Mouse (Mus musculus): Measurements from ENCODE around the gene Nanos3.

The Nanos3 gene

GRCm38 (mm10) chr8:84201545-84202245 lies 16.7 kb upstream of the Nanos3 start:
- DNase-seq (ENCODE audit: low read depth), result peak; percentile 61

- peak; percentile 64 for DNase-seq (ENCODE audit: low read depth)
These were observed 15.9 kb upstream of the Nanos3 start for GRCm38 (mm10) chr8:84200652-84201544.

GRCm38 (mm10) chr8:84200126-84200555 lies 15.1 kb upstream of the Nanos3 start:
- DNase-seq (ENCODE audit: low read depth), result peak; percentile 45

GRCm38 (mm10) chr8:84199348-84200125 lies 14.5 kb upstream of the Nanos3 start:
- DNase-seq (ENCODE audit: low read depth), result peak; percentile 55

- no peak for DNase-seq (ENCODE audit: low read depth)
These were observed 13.9 kb upstream of the Nanos3 start for GRCm38 (mm10) chr8:84198871-84199270.

GRCm38 (mm10) chr8:84197922-84198774 lies 13.1 kb upstream of the Nanos3 start:
- peak; percentile 99 for DNase-seq (ENCODE audit: low read depth)

- peak; percentile 95 for DNase-seq (ENCODE audit: low read depth)
These were observed 12.3 kb upstream of the Nanos3 start for GRCm38 (mm10) chr8:84197141-84197921.

- peak; percentile 24 for DNase-seq (ENCODE audit: low read depth)
These were observed 9.3 kb upstream of the Nanos3 start for GRCm38 (mm10) chr8:84194224-84194743.

GRCm38 (mm10) chr8:84193566-84193965 lies 8.5 kb upstream of the Nanos3 start:
- DNase-seq (ENCODE audit: low read depth), result peak; percentile 79

GRCm38 (mm10) chr8:84193161-84193560 lies 8.1 kb upstream of the Nanos3 start:
- DNase-seq (ENCODE audit: low read depth), result no peak

GRCm38 (mm10) chr8:84192555-84192954 lies 7.5 kb upstream of the Nanos3 start:
- DNase-seq (ENCODE audit: low read depth), result peak; percentile 83

GRCm38 (mm10) chr8:84192023-84192422 lies 7.0 kb upstream of the Nanos3 start:
- DNase-seq (ENCODE audit: low read depth), result no peak

- no peak for DNase-seq (ENCODE audit: low read depth)
These were observed 5.3 kb upstream of the Nanos3 start for GRCm38 (mm10) chr8:84190191-84190867.

GRCm38 (mm10) chr8:84189603-84190002 lies 4.6 kb upstream of the Nanos3 start:
- no peak for DNase-seq (ENCODE audit: low read depth)

- DNase-seq (ENCODE audit: low read depth), result no peak
These were observed 3.7 kb upstream of the Nanos3 start for GRCm38 (mm10) chr8:84188671-84189070.

- DNase-seq (ENCODE audit: low read depth), result peak; percentile 81
These were observed 2.2 kb upstream of the Nanos3 start for GRCm38 (mm10) chr8:84187065-84187755.

- DNase-seq (ENCODE audit: low read depth), result peak; percentile 93
These were observed 1.5 kb upstream of the Nanos3 start for GRCm38 (mm10) chr8:84186547-84186946.

GRCm38 (mm10) chr8:84184085-84185043 lies 653 bp downstream of the Nanos3 start:
- DNase-seq (ENCODE audit: low read depth), result peak; percentile 40
